Mouse (Mus musculus): ENCODE data around the gene Swt1. TPM values are rescaled to one million over a fixed set of nuclear protein-coding genes. Genes with fewer than 3 reads are reported as not detected.

Swt1 gene
- polyA plus RNA-seq, 1 experiment from 2014 or later: 33.2 TPM

DNA sequence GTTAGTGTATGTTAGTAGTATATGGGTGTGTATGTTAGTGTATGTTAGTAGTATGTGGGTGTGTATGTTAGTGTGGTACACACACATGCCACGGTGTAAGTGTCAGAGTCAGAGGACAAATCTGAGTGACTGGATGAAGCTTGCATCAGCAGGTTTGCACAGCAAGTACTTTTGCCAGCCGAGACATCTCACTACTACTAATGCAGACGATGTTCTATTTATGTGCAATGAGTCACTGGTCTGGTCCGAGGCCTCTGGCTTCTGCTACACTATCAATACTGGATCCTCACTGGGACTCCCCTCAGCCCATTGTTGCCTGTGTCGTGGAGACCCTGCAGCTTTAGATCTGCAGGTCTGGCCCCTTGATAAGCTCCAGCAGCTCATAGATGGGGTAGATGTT, 56.7 kb downstream of the Swt1 start:
- H3K36me3 ChIP-seq (ENCODE audit: insufficient read depth, low read length): peaks cover 28% of the 10 kb centered on the region; the same call in 1 of the 2 replicates
- no peaks in the 10 kb centered on the region for H3K4me1 ChIP-seq (replicated peaks; ENCODE audit: insufficient read depth, low read length)
- ATAC-seq (replicated peaks; ENCODE audit: low FRiP score, low read depth) (no peak), DNase-seq (ENCODE audit: low spot score) (no peak)
- H3K4me3 ChIP-seq (replicated peaks; ENCODE audit: low read depth, low read length): no peak overlapping the region
- no peaks in the 10 kb centered on the region for H3K9me3 ChIP-seq (replicated peaks; ENCODE audit: low read length)
- TF ChIP-seq CTCF (IDR thresholded peaks at IDR 0.05; ENCODE audit: low read depth): no peak
- H3K4me2 ChIP-seq (ENCODE audit: low read length): no peak overlapping the region
- H3K9ac ChIP-seq (ENCODE audit: low read depth, low read length): no peak overlapping the region
- 88% methylated on average over 5 of the region's 5 CpGs for WGBS
- H3K27ac ChIP-seq: no peak overlapping the region
- no peaks in the 10 kb centered on the region for H3K27me3 ChIP-seq (ENCODE audit: insufficient read depth, low read length)

DNA sequence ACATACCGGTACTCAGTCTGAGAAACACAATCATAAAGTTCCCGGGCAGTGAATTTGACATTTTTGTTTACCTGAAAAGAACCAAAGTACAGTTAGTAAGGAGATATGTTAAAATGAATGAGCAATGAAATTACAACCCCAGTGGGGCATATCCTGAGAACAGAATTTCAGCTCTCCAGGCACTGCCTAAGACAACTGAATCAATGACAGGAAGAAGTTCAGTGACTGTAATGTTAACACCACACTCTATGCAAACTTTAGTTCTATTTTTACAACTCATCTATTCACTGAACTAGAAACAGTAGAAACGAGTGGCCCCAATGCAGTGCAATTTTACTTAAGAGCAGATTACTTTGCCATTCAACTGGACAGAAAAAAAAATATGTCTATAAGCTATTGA, 57.7 kb downstream of the Swt1 start:
- WGBS: 77% methylated on average over 3 of the region's 3 CpGs
- DNase-seq (ENCODE audit: low spot score) (no peak), ATAC-seq (replicated peaks; ENCODE audit: low FRiP score, low read depth) (no peak)
- Histone ChIP-seq H3K27ac (no peak overlapping the region), H3K9ac (ENCODE audit: low read depth, low read length) (no peak overlapping the region), H3K9me3 (replicated peaks; ENCODE audit: low read length) (no peaks in the 10 kb centered on the region), H3K4me2 (ENCODE audit: low read length) (no peak overlapping the region), H3K36me3 (ENCODE audit: insufficient read depth, low read length) (peaks cover 35% of the 10 kb centered on the region; the same call in 1 of the 2 replicates), H3K4me1 (replicated peaks; ENCODE audit: insufficient read depth, low read length) (no peaks in the 10 kb centered on the region), H3K4me3 (replicated peaks; ENCODE audit: low read depth, low read length) (no peak overlapping the region), H3K27me3 (ENCODE audit: insufficient read depth, low read length) (no peaks in the 10 kb centered on the region)
- TF ChIP-seq CTCF (IDR thresholded peaks at IDR 0.05; ENCODE audit: low read depth): no peak

DNA sequence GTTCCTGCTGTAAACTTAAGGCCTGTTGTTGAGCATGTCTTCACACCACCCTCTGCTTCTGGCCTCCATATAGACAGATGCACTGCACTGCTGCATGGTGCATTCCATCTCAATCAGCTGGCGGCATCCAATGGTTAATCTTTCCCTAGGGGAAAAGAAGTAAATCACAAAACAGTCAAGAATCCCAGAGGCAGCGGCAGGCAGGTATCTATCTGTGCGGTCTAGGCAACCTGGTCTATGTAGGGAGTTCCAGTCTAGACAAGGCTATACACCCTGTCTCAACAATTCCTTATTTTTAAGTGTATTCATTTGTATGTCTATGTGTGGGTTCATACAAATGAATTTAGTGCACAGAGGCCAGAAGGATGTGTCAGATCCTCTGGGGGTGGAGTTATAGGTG, 59.8 kb downstream of the Swt1 start:
- ATAC-seq (replicated peaks; ENCODE audit: low FRiP score, low read depth) (no peak), DNase-seq (ENCODE audit: low spot score) (no peak)
- peaks cover 35% of the 10 kb centered on the region; the same call in 1 of the 2 replicates for H3K36me3 ChIP-seq (ENCODE audit: insufficient read depth, low read length)
- H3K9me3 ChIP-seq (replicated peaks; ENCODE audit: low read length): no peaks in the 10 kb centered on the region
- no peaks in the 10 kb centered on the region for H3K4me1 ChIP-seq (replicated peaks; ENCODE audit: insufficient read depth, low read length)
- 77% methylated on average over 3 of the region's 3 CpGs for WGBS
- no peak overlapping the region for H3K9ac ChIP-seq (ENCODE audit: low read depth, low read length)
- H3K27me3 ChIP-seq (ENCODE audit: insufficient read depth, low read length): no peaks in the 10 kb centered on the region
- no peak overlapping the region for H3K4me2 ChIP-seq (ENCODE audit: low read length)
- H3K4me3 ChIP-seq (replicated peaks; ENCODE audit: low read depth, low read length): no peak overlapping the region
- no peak overlapping the region for H3K27ac ChIP-seq
- no peak for TF ChIP-seq CTCF (IDR thresholded peaks at IDR 0.05; ENCODE audit: low read depth)

DNA sequence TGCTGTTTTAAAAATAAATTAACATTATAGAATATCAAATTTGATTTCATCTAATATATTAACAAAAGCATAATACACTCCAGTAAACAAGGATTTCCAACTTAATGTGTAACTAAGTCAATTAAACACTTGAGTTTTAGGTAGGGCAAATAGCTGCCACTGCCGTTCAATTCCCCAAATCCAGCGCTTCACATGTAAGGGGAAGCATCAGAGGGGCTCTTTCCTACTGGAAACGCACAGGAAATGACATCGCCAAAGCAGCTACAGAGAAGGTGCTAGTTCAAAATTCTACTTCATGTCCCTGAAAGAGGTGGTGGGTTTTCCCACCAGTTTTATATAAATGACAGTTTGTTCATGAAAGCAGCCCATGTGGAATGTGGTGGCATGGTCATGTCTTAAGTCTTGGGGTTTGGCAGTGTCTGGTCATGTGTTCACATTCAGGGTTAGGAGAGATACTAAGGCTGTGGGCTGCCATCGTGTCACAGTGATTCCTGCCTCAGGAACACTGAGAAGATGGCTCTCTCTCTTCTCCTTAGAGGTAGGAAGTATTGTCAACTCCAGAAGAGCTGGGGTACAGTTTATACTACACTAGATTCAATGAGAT, 60.4 kb downstream of the Swt1 start:
- DNase-seq (ENCODE audit: low spot score): no peak
- peaks cover 33% of the 10 kb centered on the region; the same call in 1 of the 2 replicates for H3K36me3 ChIP-seq (ENCODE audit: insufficient read depth, low read length)
- H3K4me3 ChIP-seq (replicated peaks; ENCODE audit: low read depth, low read length): no peak overlapping the region
- no peaks in the 10 kb centered on the region for H3K4me1 ChIP-seq (replicated peaks; ENCODE audit: insufficient read depth, low read length)
- H3K9me3 ChIP-seq (replicated peaks; ENCODE audit: low read length): no peaks in the 10 kb centered on the region
- H3K4me2 ChIP-seq (ENCODE audit: low read length): no peak overlapping the region
- TF ChIP-seq CTCF (IDR thresholded peaks at IDR 0.05; ENCODE audit: low read depth): no peak
- H3K27ac ChIP-seq: no peak overlapping the region
- ATAC-seq (replicated peaks; ENCODE audit: low FRiP score, low read depth): no peak
- 83% methylated on average over 5 of the region's 5 CpGs for WGBS
- no peak overlapping the region for H3K9ac ChIP-seq (ENCODE audit: low read depth, low read length)
- no peaks in the 10 kb centered on the region for H3K27me3 ChIP-seq (ENCODE audit: insufficient read depth, low read length)

DNA sequence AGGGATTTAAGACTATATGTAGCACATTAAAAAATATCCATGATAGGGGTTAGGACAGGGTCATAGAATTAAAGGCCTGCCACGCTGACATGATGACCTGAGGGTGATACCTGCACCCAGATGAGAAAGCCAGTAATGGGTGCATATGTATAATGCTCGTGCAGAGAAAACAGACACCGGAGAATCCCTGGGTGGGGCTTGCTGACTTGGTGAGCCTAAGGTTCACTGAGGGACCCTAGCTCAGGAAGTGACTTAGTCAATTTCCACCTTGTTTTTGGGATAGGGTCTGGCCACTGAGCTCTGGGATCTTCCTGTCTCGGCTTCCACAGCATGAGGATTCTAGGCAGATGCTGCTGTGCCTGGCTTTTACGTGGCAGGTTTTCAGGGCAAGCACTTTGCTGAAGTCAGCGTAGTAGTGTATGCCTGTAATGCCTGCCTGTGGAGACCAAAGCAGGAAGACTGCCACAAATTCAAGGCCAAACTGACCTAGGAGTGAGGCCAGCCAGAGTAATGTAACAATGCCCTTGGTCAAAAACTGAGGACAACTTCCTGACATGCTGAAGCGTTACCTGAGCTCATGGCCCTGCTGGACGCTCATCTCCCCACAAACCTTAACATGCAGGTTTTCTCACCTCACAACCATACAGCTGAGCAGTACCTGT, 61.2 kb downstream of the Swt1 start:
- peaks cover 33% of the 10 kb centered on the region; the same call in 1 of the 2 replicates for H3K36me3 ChIP-seq (ENCODE audit: insufficient read depth, low read length)
- WGBS: 85% methylated on average over 8 of the region's 8 CpGs
- ATAC-seq (replicated peaks; ENCODE audit: low FRiP score, low read depth): no peak; the same call in 1 of the 2 replicates
- H3K4me1 ChIP-seq (replicated peaks; ENCODE audit: insufficient read depth, low read length): no peaks in the 10 kb centered on the region
- no peak for TF ChIP-seq CTCF (IDR thresholded peaks at IDR 0.05; ENCODE audit: low read depth)
- DNase-seq (ENCODE audit: low spot score): no peak
- no peak overlapping the region for H3K4me2 ChIP-seq (ENCODE audit: low read length)
- H3K27ac ChIP-seq: no peak overlapping the region; the same call in 1 of the 2 replicates
- no peaks in the 10 kb centered on the region for H3K27me3 ChIP-seq (ENCODE audit: insufficient read depth, low read length)
- H3K9ac ChIP-seq (ENCODE audit: low read depth, low read length): no peak overlapping the region
- H3K4me3 ChIP-seq (replicated peaks; ENCODE audit: low read depth, low read length): no peak overlapping the region
- no peaks in the 10 kb centered on the region for H3K9me3 ChIP-seq (replicated peaks; ENCODE audit: low read length)

DNA sequence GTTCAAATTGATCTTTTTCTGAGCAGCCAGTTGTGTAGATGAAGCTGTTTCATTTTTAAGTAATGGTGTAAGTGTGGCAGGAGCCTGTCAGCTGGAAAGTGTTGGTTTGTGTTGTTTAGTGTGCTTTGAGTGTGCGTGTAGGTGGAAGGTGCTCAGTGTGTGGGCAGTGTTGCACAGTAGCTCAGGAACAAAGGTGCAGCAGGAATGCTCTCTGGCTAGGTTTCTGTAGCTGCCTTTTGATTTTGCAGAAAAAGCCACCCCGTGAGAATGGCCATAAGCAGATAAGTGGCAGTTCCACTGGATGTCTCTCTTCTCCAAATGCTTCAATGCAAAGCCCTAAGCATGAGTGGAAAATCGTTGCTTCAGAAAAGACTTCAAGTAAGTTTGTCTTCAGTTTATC, 68.9 kb downstream of the Swt1 start:
- Histone ChIP-seq H3K9ac (ENCODE audit: low read depth, low read length) (no peak overlapping the region), H3K4me2 (ENCODE audit: low read length) (no peak overlapping the region), H3K4me3 (replicated peaks; ENCODE audit: low read depth, low read length) (no peak overlapping the region), H3K9me3 (replicated peaks; ENCODE audit: low read length) (no peaks in the 10 kb centered on the region), H3K4me1 (replicated peaks; ENCODE audit: insufficient read depth, low read length) (no peaks in the 10 kb centered on the region), H3K36me3 (ENCODE audit: insufficient read depth, low read length) (peaks cover 52% of the 10 kb centered on the region), H3K27me3 (ENCODE audit: insufficient read depth, low read length) (no peaks in the 10 kb centered on the region), H3K27ac (no peak overlapping the region)
- no peak for ATAC-seq (replicated peaks; ENCODE audit: low FRiP score, low read depth)
- no peak for TF ChIP-seq CTCF (IDR thresholded peaks at IDR 0.05; ENCODE audit: low read depth)
- WGBS: 92% methylated on average over 3 of the region's 3 CpGs
- no peak for DNase-seq (ENCODE audit: low spot score)
